Mouse (Mus musculus): ENCODE data around the gene Epo. TPM values are rescaled to one million over a fixed set of nuclear protein-coding genes. Genes with fewer than 3 reads are reported as not detected.

Gene Epo
- polyA plus RNA-seq (2014; fragmentation: Nextera tagmentation; extraction: Ambion mirVana), result 0.71 and 0.80 TPM in 2 replicates

DNA sequence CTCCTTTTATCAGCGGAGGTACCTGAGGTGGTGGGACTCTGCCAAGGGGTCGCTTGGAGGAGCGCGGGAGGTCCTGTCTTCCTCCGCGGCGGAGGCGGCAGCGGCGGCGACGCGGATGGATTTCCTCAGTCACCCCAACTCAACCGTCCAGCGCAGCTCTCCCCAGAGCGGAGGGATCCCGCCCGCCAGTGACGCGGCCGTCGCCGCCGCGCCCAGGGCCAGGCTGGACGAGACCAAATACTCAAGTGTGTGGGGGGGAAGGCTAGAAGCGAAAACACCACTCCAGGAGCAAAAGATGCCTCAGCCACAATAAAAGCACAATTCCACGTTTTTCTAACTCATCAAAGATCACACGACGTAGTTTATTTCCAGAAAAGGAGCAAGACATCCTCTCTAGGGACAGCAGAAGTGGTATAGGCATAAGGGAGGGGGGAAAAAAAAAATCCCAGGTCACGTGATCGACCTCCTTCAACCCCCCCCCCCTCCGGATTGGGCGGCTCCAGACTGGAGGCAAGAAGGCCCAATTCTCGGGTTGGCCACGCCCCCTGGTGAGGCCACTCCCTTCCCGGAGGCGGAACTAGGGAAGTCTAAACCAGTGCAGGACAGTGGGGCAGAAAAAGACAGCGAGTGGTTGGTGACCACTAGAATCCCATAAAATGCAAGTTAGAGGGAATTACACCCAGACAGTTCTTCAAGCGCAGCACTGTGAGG lies at the start of gene Epo, which contains the start of gene Gnb2:
Gene Epo (minus strand): TSS at position 126 of the 711 bp plus-strand sequence.
Gene Gnb2 (minus strand): TSS at position 394 of the 711 bp plus-strand sequence.
- under 1% methylated on average over 40 of the region's 40 CpGs for WGBS
- ATAC-seq (replicated peaks; ENCODE audit: low FRiP score, low TSS enrichment, low read depth), result peak; percentile 86
- peak within 1 kb of the TSS; percentile 84 for H3K4me3 ChIP-seq (ENCODE audit: low read depth, low read length)

DNA sequence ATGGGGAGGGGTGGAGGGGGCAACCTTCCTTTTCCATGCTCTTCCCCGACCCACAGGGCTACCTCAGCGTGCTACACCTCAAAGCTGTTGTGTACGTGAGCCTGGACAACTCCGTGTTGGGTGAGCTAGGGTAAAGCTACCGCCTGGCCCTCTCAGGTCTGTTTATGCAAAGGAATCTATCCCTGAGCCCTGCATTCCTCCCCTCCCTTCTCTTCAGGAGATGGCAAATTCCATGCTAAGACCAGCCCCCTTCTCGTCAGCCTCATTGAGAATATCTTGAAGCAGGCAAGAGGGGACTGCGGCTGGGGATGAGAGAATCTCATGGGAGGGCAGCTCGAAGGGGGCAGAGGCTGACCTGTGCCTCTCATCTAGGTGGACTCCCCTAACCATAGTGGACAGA lies 49.7 kb upstream of the Epo start:
- H3K9ac ChIP-seq (ENCODE audit: low read length), result no peak overlapping the region
- H3K27me3 ChIP-seq (replicated peaks; ENCODE audit: control insufficient read depth, insufficient read depth, low read length), result peaks cover 9% of the 10 kb centered on the region
- DNase-seq (ENCODE audit: low spot score) (no peak), ATAC-seq (replicated peaks; ENCODE audit: low FRiP score, low TSS enrichment, low read depth) (no peak)
- H3K27ac ChIP-seq (ENCODE audit: low read depth), result no peak overlapping the region
- no peaks in the 10 kb centered on the region for H3K4me1 ChIP-seq (replicated peaks; ENCODE audit: control insufficient read depth, insufficient read depth, low read length)
- H3K4me3 ChIP-seq (ENCODE audit: low read depth, low read length), result no peak overlapping the region
- no peak overlapping the region for H3K4me2 ChIP-seq (ENCODE audit: low read length)
- H3K36me3 ChIP-seq (ENCODE audit: control insufficient read depth, insufficient read depth, low read length), result no peaks in the 10 kb centered on the region
- H3K9me3 ChIP-seq (ENCODE audit: control insufficient read depth, low read length), result 0 out of 2 replicates have a peak, but pooled peaks cover 2% of the 10 kb centered on the region
- WGBS, result 23% methylated on average over 8 of the region's 8 CpGs

More for the DNA sequence above, at the start of gene Epo, which contains the start of gene Gnb2:
- H3K27me3 ChIP-seq (replicated peaks; ENCODE audit: control insufficient read depth, insufficient read depth, low read length), result no peaks in the 10 kb centered on the region
- peak within 1 kb of the TSS; percentile 83 for H3K4me2 ChIP-seq (ENCODE audit: low read length)
- DNase-seq (ENCODE audit: low spot score), result peak; percentile 98
- peaks cover 9% of the 10 kb centered on the region; the same call in 1 of the 2 replicates for H3K4me1 ChIP-seq (replicated peaks; ENCODE audit: control insufficient read depth, insufficient read depth, low read length)
- no peaks in the 10 kb centered on the region for H3K9me3 ChIP-seq (ENCODE audit: control insufficient read depth, low read length)
- H3K27ac ChIP-seq (ENCODE audit: low read depth), result peak within 1 kb of the TSS; percentile 88
- peaks cover 20% of the 10 kb centered on the region for H3K36me3 ChIP-seq (ENCODE audit: control insufficient read depth, insufficient read depth, low read length)
- peak within 1 kb of the TSS; percentile 82 for H3K9ac ChIP-seq (ENCODE audit: low read length)

DNA sequence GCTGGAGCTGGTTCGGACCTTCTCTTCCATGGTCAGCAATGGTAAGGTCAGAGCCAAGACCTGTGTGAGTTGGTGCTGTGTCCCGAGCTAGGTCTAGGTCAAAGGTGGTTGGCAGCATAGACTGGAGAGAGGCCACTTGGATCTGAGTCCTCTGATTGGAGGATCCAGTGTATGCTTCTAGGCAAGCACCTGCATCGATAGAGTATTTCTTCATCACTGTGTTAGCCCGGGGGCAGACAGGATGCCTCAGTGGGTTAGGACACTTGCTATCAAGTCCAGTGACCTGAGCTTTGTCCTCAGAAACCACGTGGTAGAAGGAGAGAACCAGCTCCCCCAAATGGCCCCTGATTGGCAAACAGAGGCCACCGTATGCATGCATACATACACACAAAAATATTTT lies 47.2 kb upstream of the Epo start:
- no peak overlapping the region for H3K4me2 ChIP-seq (ENCODE audit: low read length)
- DNase-seq (ENCODE audit: low spot score), result no peak
- no peak for ATAC-seq (replicated peaks; ENCODE audit: low FRiP score, low TSS enrichment, low read depth)
- H3K4me3 ChIP-seq (ENCODE audit: low read depth, low read length), result no peak overlapping the region
- H3K9me3 ChIP-seq (ENCODE audit: control insufficient read depth, low read length), result no peaks in the 10 kb centered on the region
- 75% methylated on average over 6 of the region's 6 CpGs for WGBS
- no peaks in the 10 kb centered on the region for H3K36me3 ChIP-seq (ENCODE audit: control insufficient read depth, insufficient read depth, low read length)
- H3K27me3 ChIP-seq (replicated peaks; ENCODE audit: control insufficient read depth, insufficient read depth, low read length), result peaks cover 9% of the 10 kb centered on the region
- no peaks in the 10 kb centered on the region for H3K4me1 ChIP-seq (replicated peaks; ENCODE audit: control insufficient read depth, insufficient read depth, low read length)
- no peak overlapping the region for H3K27ac ChIP-seq (ENCODE audit: low read depth)
- no peak overlapping the region for H3K9ac ChIP-seq (ENCODE audit: low read length)

DNA sequence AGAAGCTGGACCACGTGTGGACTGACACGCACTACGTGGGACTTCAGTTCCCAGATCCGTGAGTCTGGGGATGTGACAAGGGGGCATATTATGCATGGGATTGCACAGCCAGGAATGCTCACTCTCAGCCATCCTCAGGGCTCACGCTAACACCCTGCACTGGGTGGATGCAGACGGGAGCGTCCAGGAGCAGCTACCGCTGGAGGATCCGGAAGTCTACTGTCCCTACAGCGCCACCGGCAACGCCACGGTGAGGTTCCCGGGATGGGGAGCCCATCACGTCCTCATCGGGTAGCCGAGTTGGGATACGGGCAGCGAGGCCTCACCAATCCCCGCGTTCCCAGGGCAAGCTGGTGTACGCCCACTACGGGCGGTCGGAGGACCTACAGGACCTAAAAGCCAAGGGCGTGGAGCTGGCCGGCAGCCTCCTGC lies 41.4 kb upstream of the Epo start:
- H3K9me3 ChIP-seq (ENCODE audit: control insufficient read depth, low read length), result no peaks in the 10 kb centered on the region
- no peak overlapping the region for H3K9ac ChIP-seq (ENCODE audit: low read length)
- H3K27me3 ChIP-seq (replicated peaks; ENCODE audit: control insufficient read depth, insufficient read depth, low read length), result peaks cover 5% of the 10 kb centered on the region; the same call in 1 of the 2 replicates
- peak overlapping the region; percentile 18 for H3K4me3 ChIP-seq (ENCODE audit: low read depth, low read length)
- ATAC-seq (replicated peaks; ENCODE audit: low FRiP score, low TSS enrichment, low read depth), result no peak; the same call in 1 of the 2 replicates
- WGBS, result 8% methylated on average over 26 of the region's 27 CpGs
- DNase-seq (ENCODE audit: low spot score), result no peak
- H3K4me1 ChIP-seq (replicated peaks; ENCODE audit: control insufficient read depth, insufficient read depth, low read length), result 0 out of 2 replicates have a peak, but pooled peaks cover under 1% of the 10 kb centered on the region
- H3K27ac ChIP-seq (ENCODE audit: low read depth), result no peak overlapping the region
- peak overlapping the region; percentile 47 for H3K4me2 ChIP-seq (ENCODE audit: low read length)
- H3K36me3 ChIP-seq (ENCODE audit: control insufficient read depth, insufficient read depth, low read length), result no peaks in the 10 kb centered on the region

DNA sequence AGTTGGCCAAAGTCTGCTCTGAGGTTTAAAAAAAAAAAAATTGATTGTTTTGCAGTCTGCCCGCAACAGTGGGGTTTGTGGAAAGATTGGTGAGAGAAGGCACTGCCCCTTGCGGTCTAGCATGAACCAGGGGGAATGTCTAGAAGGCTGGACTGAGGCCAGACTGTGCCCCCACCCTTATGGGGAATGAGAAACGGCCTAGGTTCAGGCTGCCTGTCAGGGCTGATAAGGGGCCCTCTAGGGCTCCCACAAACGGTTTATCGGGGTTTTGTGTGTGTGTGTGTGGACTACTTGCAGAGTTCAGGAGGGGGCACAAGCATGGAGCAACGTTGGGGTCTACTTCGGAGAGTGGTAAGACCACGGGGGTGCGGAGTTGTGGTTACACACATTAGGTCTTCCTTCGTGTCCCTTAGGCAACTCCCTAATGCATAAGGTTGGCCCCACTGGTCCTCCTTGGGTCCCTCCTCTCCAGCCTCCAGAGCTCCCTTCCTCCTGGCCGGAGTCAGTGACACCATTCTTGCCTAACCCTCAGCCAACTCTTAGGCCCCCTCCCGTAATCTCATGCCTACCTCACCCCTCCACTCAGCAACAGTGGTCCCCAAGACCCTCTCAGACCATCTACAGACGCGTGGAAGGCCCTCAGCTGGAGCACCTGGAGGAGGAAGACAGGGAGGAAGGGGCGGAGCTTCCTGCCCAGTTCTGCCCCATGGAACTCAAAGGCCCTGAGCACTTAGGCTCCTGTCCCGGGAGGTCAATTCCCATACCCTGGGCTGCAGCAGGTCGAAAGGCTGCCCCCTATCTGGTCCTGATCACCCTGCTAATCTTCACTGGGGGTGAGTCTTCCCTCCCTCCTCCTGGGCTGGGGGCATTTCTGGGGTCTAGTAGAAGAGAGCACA lies 37.9 kb upstream of the Epo start:
- Histone ChIP-seq H3K4me3 (ENCODE audit: low read depth, low read length) (no peak overlapping the region), H3K4me1 (replicated peaks; ENCODE audit: control insufficient read depth, insufficient read depth, low read length) (0 out of 2 replicates have a peak, but pooled peaks cover 2% of the 10 kb centered on the region), H3K36me3 (ENCODE audit: control insufficient read depth, insufficient read depth, low read length) (no peaks in the 10 kb centered on the region), H3K9me3 (ENCODE audit: control insufficient read depth, low read length) (no peaks in the 10 kb centered on the region), H3K27ac (ENCODE audit: low read depth) (no peak overlapping the region), H3K9ac (ENCODE audit: low read length) (no peak overlapping the region), H3K27me3 (replicated peaks; ENCODE audit: control insufficient read depth, insufficient read depth, low read length) (peaks cover 5% of the 10 kb centered on the region; the same call in 1 of the 2 replicates), H3K4me2 (ENCODE audit: low read length) (no peak overlapping the region)
- WGBS, result 77% methylated on average over 17 of the region's 17 CpGs
- DNase-seq (ENCODE audit: low spot score) (no peak), ATAC-seq (replicated peaks; ENCODE audit: low FRiP score, low TSS enrichment, low read depth) (no peak)

DNA sequence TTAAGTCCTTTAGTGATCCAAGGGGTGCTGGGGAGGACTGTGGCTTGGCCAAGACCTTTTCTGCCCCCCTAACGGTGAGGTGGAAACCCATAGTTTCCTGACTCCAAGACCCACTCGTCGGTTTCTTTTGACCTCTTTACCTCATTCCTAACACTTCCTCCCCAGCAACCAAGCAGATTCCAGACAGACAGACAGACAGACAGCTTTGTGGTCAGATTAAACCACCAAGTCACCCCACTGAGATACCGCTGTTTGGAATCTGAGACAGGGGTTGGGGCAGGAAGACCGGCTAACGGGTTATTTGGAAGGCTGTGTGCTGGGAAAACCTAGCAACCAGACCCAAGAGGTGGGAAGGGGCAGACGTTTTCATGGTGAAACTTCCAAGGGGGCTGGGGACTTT lies 37.1 kb upstream of the Epo start:
- Histone ChIP-seq H3K27me3 (replicated peaks; ENCODE audit: control insufficient read depth, insufficient read depth, low read length) (peaks cover 5% of the 10 kb centered on the region; the same call in 1 of the 2 replicates), H3K9ac (ENCODE audit: low read length) (no peak overlapping the region), H3K27ac (ENCODE audit: low read depth) (no peak overlapping the region), H3K9me3 (ENCODE audit: control insufficient read depth, low read length) (no peaks in the 10 kb centered on the region), H3K4me1 (replicated peaks; ENCODE audit: control insufficient read depth, insufficient read depth, low read length) (0 out of 2 replicates have a peak, but pooled peaks cover 2% of the 10 kb centered on the region), H3K36me3 (ENCODE audit: control insufficient read depth, insufficient read depth, low read length) (no peaks in the 10 kb centered on the region), H3K4me3 (ENCODE audit: low read depth, low read length) (no peak overlapping the region), H3K4me2 (ENCODE audit: low read length) (no peak overlapping the region)
- 52% methylated on average over 7 of the region's 7 CpGs for WGBS
- DNase-seq (ENCODE audit: low spot score) (no peak), ATAC-seq (replicated peaks; ENCODE audit: low FRiP score, low TSS enrichment, low read depth) (no peak)

DNA sequence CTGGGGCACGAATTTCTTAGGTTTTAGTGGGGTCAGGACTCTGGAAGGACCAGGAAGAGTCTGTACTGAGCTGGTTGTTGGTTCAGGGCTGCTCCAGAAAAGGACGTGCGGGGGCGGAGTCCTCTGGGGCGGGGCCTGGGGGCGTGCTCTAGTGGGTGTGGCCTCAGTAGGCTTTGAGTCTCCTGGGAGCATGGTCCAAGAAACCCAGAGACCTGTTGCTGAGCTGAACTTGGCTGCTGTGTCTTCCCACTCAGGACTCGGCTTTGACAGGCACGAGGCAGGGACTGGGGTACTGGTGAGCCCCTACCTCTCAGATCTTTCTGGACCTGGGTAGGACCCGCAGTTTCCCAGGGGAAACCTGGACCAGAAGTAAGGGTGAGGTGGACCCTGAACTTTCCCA lies 36.6 kb upstream of the Epo start, which contains the start of gene Tfr2:
Gene Tfr2 (plus strand): TSS at position 176 of the 400 bp plus-strand sequence.
- Histone ChIP-seq H3K9me3 (ENCODE audit: control insufficient read depth, low read length) (no peaks in the 10 kb centered on the region), H3K27ac (ENCODE audit: low read depth) (no peak within 1 kb of the TSS), H3K4me2 (ENCODE audit: low read length) (no peak within 1 kb of the TSS), H3K36me3 (ENCODE audit: control insufficient read depth, insufficient read depth, low read length) (no peaks in the 10 kb centered on the region), H3K27me3 (replicated peaks; ENCODE audit: control insufficient read depth, insufficient read depth, low read length) (peaks cover 5% of the 10 kb centered on the region; the same call in 1 of the 2 replicates), H3K4me1 (replicated peaks; ENCODE audit: control insufficient read depth, insufficient read depth, low read length) (0 out of 2 replicates have a peak, but pooled peaks cover 2% of the 10 kb centered on the region), H3K9ac (ENCODE audit: low read length) (no peak within 1 kb of the TSS), H3K4me3 (ENCODE audit: low read depth, low read length) (no peak within 1 kb of the TSS)
- peak; percentile 72 for DNase-seq (ENCODE audit: low spot score)
- no peak; the same call in 1 of the 2 replicates for ATAC-seq (replicated peaks; ENCODE audit: low FRiP score, low TSS enrichment, low read depth)
- WGBS, result 23% methylated on average over 9 of the region's 9 CpGs

DNA sequence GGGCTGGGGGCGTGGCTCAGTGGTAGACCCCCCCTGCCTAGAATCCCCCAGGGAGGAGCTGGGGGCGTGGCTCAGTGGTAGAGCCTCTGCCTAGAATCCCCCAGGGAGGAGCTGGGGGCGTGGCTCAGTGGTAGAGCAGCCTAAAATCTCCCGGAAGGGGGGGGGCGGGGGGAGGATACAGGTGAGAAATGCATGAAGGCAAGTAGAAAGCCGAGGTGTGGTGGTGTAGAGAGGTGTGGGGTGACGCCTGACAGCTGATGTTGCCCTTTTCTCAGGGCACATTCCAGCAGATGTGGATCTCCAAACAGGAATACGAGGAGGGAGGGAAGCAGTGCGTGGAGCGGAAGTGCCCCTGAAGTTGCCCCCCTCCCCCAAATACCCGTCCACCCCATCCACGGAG lies 36.0 kb upstream of the Epo start:
- Histone ChIP-seq H3K9me3 (ENCODE audit: control insufficient read depth, low read length) (no peaks in the 10 kb centered on the region), H3K36me3 (ENCODE audit: control insufficient read depth, insufficient read depth, low read length) (no peaks in the 10 kb centered on the region), H3K4me1 (replicated peaks; ENCODE audit: control insufficient read depth, insufficient read depth, low read length) (0 out of 2 replicates have a peak, but pooled peaks cover 2% of the 10 kb centered on the region), H3K27ac (ENCODE audit: low read depth) (no peak overlapping the region), H3K27me3 (replicated peaks; ENCODE audit: control insufficient read depth, insufficient read depth, low read length) (no peaks in the 10 kb centered on the region), H3K4me3 (ENCODE audit: low read depth, low read length) (no peak overlapping the region), H3K4me2 (ENCODE audit: low read length) (no peak overlapping the region), H3K9ac (ENCODE audit: low read length) (no peak overlapping the region)
- DNase-seq (ENCODE audit: low spot score), result no peak
- no peak for ATAC-seq (replicated peaks; ENCODE audit: low FRiP score, low TSS enrichment, low read depth)
- WGBS, result 66% methylated on average over 12 of the region's 12 CpGs

Measured in intestine, embryonic 14.5 days (tissue).